ENCODE assay signal across 8 mouse cellular contexts in genomic region chr14:28505586-28506375, GRCm38 (mm10). TPM values are rescaled to one million over a fixed set of nuclear protein-coding genes. Genes with fewer than 3 reads are reported as not detected.
DNase-seq lines count a peak whose midpoint lies in the region; ATAC-seq and TF ChIP-seq lines count a peak whose summit lies in the region.

No protein-coding gene starts in this region.

- TF ChIP-seq CTCF in layer of hippocampus, adult 2 months (conservative IDR thresholded peaks at IDR 0.05), result no peak

- peaks cover 60% of the 10 kb centered on the region for H3K4me1 ChIP-seq in forebrain, embryonic 15.5 days
- peaks cover 6% of the 10 kb centered on the region; the same call in 1 of the 2 replicates for H3K4me1 ChIP-seq in intestine, embryonic 14.5 days (replicated peaks; ENCODE audit: control insufficient read depth, insufficient read depth, low read length)
- no peaks in the 10 kb centered on the region; the same call in 1 of the 2 replicates for H3K4me1 ChIP-seq in liver, embryonic 15.5 days (replicated peaks)

- H3K9me3 ChIP-seq in forebrain, embryonic 15.5 days, result no peaks in the 10 kb centered on the region
- no peaks in the 10 kb centered on the region for H3K9me3 ChIP-seq in intestine, embryonic 14.5 days (ENCODE audit: control insufficient read depth, low read length)
- H3K9me3 ChIP-seq in liver, embryonic 15.5 days (replicated peaks), result no peaks in the 10 kb centered on the region

- peaks cover 45% of the 10 kb centered on the region for H3K27me3 ChIP-seq in forebrain, embryonic 15.5 days
- H3K27me3 ChIP-seq in intestine, embryonic 14.5 days (replicated peaks; ENCODE audit: control insufficient read depth, insufficient read depth, low read length), result peaks cover 21% of the 10 kb centered on the region
- peaks cover 94% of the 10 kb centered on the region for H3K27me3 ChIP-seq in liver, embryonic 15.5 days

- peak overlapping the region; percentile 97 for H3K4me2 ChIP-seq in forebrain, embryonic 15.5 days (replicated peaks)
- H3K4me2 ChIP-seq in intestine, embryonic 14.5 days (ENCODE audit: low read length), result peak overlapping the region; percentile 64
- peak overlapping the region; percentile 61 for H3K4me2 ChIP-seq in liver, embryonic 15.5 days

- peak overlapping the region; percentile 48 for H3K9ac ChIP-seq in forebrain, embryonic 15.5 days (replicated peaks)
- H3K9ac ChIP-seq in intestine, embryonic 14.5 days (ENCODE audit: low read length), result peak overlapping the region; percentile 91
- no peak overlapping the region for H3K9ac ChIP-seq in liver, embryonic 15.5 days

- peak overlapping the region; percentile 46; the same call in 1 of the 2 replicates for H3K27ac ChIP-seq in layer of hippocampus, adult 2 months
- peak overlapping the region; percentile 65 for H3K27ac ChIP-seq in forebrain, embryonic 15.5 days (replicated peaks)
- peak overlapping the region; percentile 98 for H3K27ac ChIP-seq in intestine, embryonic 14.5 days (ENCODE audit: low read depth)
- H3K27ac ChIP-seq in liver, embryonic 15.5 days (replicated peaks), result no peak overlapping the region

- H3K36me3 ChIP-seq in forebrain, embryonic 15.5 days, result no peaks in the 10 kb centered on the region
- H3K36me3 ChIP-seq in intestine, embryonic 14.5 days (ENCODE audit: control insufficient read depth, insufficient read depth, low read length), result no peaks in the 10 kb centered on the region
- no peaks in the 10 kb centered on the region for H3K36me3 ChIP-seq in liver, embryonic 15.5 days (replicated peaks)

- DNase-seq in layer of hippocampus, adult 2 months (ENCODE audit: low spot score in 2 of 2), result no peak
- DNase-seq in layer of hippocampus, adult 9-10 months (ENCODE audit: low spot score), result no peak
- DNase-seq in adipocyte (ENCODE audit: low spot score), result peak; percentile 9
- DNase-seq in intestine, embryonic 14.5 days (ENCODE audit: low spot score), result no peak
- peak; percentile 35 to 39 for DNase-seq in right cerebral cortex, postnatal 10 days (ENCODE audit: low spot score in 2 of 2)
- no peak for DNase-seq in frontal cortex, postnatal 14 days (ENCODE audit: low spot score in 2 of 2)

- ATAC-seq in forebrain, embryonic 15.5 days (replicated peaks), result peak; percentile 43
- 0 out of 2 replicates have a peak, but pooled peaks have one; percentile 25 for ATAC-seq in intestine, embryonic 14.5 days (replicated peaks; ENCODE audit: low FRiP score, low TSS enrichment, low read depth)
- ATAC-seq in liver, embryonic 15.5 days (ENCODE audit: insufficient read depth), result no peak

- H3K4me3 ChIP-seq in layer of hippocampus, adult 2 months, result peak overlapping the region; percentile 66
- peak overlapping the region; percentile 53 for H3K4me3 ChIP-seq in forebrain, embryonic 15.5 days
- H3K4me3 ChIP-seq in intestine, embryonic 14.5 days (ENCODE audit: low read depth, low read length), result peak overlapping the region; percentile 82
- peak overlapping the region; percentile 44 for H3K4me3 ChIP-seq in liver, embryonic 15.5 days (replicated peaks)

- WGBS in forebrain, embryonic 15.5 days, result under 1% methylated on average over 62 of the region's 62 CpGs
- under 1% methylated on average over 62 of the region's 62 CpGs for WGBS in intestine, embryonic 14.5 days
- under 1% methylated on average over 62 of the region's 62 CpGs for WGBS in liver, embryonic 15.5 days (ENCODE audit: insufficient replicate concordance)

RNA-seq across cellular contexts. Expression of gene Wnt5a, which starts 1.2 kb away (rescaled TPM):
- total RNA-seq in layer of hippocampus, adult 2 months (2021), result 10 to 100 TPM in 1 of 2 experiments, 1 to 10 TPM in 1; 9.8 to 11.9 TPM
- 14.2 and 17.4 TPM in 2 replicates for polyA plus RNA-seq in forebrain, embryonic 15.5 days (2015; fragmentation: Nextera tagmentation; extraction: Ambion mirVana)
- polyA plus RNA-seq in intestine, embryonic 14.5 days (2014; fragmentation: Nextera tagmentation; extraction: Ambion mirVana), result 37.0 and 49.8 TPM in 2 replicates
- 0.21 and 0.33 TPM in 2 replicates for polyA plus RNA-seq in liver, embryonic 15.5 days (2015; fragmentation: Nextera tagmentation; extraction: Ambion mirVana)

Comparison
In these comparisons a context has a peak if more than half of its experiments do, and no peak if none do; other contexts are left out.
1. DNase-seq: peak in adipocyte (single experiment) and right cerebral cortex, postnatal 10 days (2 of 2); none in layer of hippocampus, adult 2 months (0 of 2), layer of hippocampus, adult 9-10 months (single experiment), intestine, embryonic 14.5 days (single experiment) and frontal cortex, postnatal 14 days (0 of 2).
2. RNA of gene Wnt5a, which starts 1.2 kb away (polyA plus RNA-seq): 37.0 to 49.8 TPM in intestine, embryonic 14.5 days and 14.2 to 17.4 TPM in forebrain, embryonic 15.5 days; 0.21 to 0.33 TPM in liver, embryonic 15.5 days; every median in the first group is over 10 times any median in the second.
3. Peak in every context shown above with its lines, with median percentiles within 50 percentile points of each other: H3K4me3 ChIP-seq and H3K4me2 ChIP-seq.